ENCODE assay signal across 8 mouse cellular contexts in the genomic region with DNA sequence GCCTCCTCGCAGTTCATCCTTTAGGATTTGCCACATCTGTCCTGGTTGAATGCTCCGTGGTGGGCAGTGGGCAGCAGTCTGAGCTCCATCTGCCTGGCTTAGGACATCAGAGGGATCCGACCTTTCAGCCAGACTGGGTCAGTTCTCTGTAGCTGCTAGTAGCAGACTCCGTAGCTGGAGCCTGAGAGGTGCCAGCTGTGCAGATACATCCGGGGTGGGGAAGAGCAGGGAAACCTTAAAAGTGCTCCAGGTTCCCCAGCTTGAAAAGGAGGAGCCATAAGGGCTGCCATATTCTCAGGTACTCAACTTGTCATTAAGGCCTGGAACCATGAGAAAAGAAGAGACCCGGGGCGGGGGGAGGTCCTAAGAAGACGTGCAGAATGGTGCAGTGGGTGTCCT. TPM values are rescaled to one million over a fixed set of nuclear protein-coding genes. Genes with fewer than 3 reads are reported as not detected.
A peak's percentile ranks its signal among the peaks of the same experiment; 100 is the strongest.
DNase-seq lines count a peak whose midpoint lies in the region; ATAC-seq and TF ChIP-seq lines count a peak whose summit lies in the region.

No protein-coding gene starts in this region.

- peak overlapping the region; percentile 73 for H3K4me2 ChIP-seq in hindbrain, embryonic 12.5 days (replicated peaks)

- H3K9ac ChIP-seq in heart, adult 2 months (ENCODE audit: low read depth, low read length), result no peak overlapping the region
- 0 out of 2 replicates have a peak overlapping the region, but pooled peaks have one; percentile 54 for H3K9ac ChIP-seq in hindbrain, embryonic 12.5 days

- TF ChIP-seq EP300 in heart, adult 2 months (IDR thresholded peaks at IDR 0.05; ENCODE audit: insufficient read depth, low read depth, low read length), result no peak

- no peak for TF ChIP-seq CTCF in heart, adult 2 months (IDR thresholded peaks at IDR 0.05)
- TF ChIP-seq CTCF in E14TG2a.4 (conservative IDR thresholded peaks at IDR 0.05; ENCODE audit: low read length), result no peak

- no peaks in the 10 kb centered on the region for H3K36me3 ChIP-seq in heart, adult 2 months (ENCODE audit: control insufficient read depth, insufficient read depth, low read length)
- peaks cover 6% of the 10 kb centered on the region for H3K36me3 ChIP-seq in E14TG2a.4 (ENCODE audit: insufficient read depth, low read length)
- peaks cover 16% of the 10 kb centered on the region; the same call in 1 of the 2 replicates for H3K36me3 ChIP-seq in hindbrain, embryonic 12.5 days

- H3K27ac ChIP-seq in heart, adult 2 months, result no peak overlapping the region
- H3K27ac ChIP-seq in hindbrain, embryonic 12.5 days, result no peak overlapping the region

- 0 out of 2 replicates have a peak, but pooled peaks have one; percentile 2 for ATAC-seq in hindbrain, embryonic 12.5 days (ENCODE audit: low FRiP score)
- ATAC-seq in megakaryocyte, adult 5-6 weeks (ENCODE audit: poor library complexity, severe bottlenecking), result peak; percentile 5; the same call in 1 of the 2 replicates
- ATAC-seq in frontal cortex, adult (ENCODE audit: low TSS enrichment), result no peak

- intact Hi-C loops in heart, adult 2 months (cut with DNase I), result loop anchor here (5.0 kb wide), 1 partner anchor 116 kb away; no protein-coding TSS in a partner anchor
- intact Hi-C loops in left cerebral cortex, postnatal 4 days (cut with DNase I), result no loop called here

- no peaks in the 10 kb centered on the region for H3K79me2 ChIP-seq in heart, adult 2 months (replicated peaks; ENCODE audit: control insufficient read depth, insufficient read depth, low read length)

- no peak for DNase-seq in heart, adult 2 months
- no peak for DNase-seq in heart, postnatal 4 days
- no peak for DNase-seq in right cerebral cortex, postnatal 10 days (ENCODE audit: low spot score in 2 of 2)
- no peak for DNase-seq in left cerebral cortex, postnatal 4 days

- 38% methylated on average over 8 of the region's 8 CpGs for WGBS in heart, adult 2 months
- 28% methylated on average over 8 of the region's 8 CpGs for WGBS in hindbrain, embryonic 12.5 days

- TF ChIP-seq POLR2A in heart, adult 2 months (IDR thresholded peaks at IDR 0.05; ENCODE audit: insufficient read depth, low read depth, low read length), result no peak

- H3K9me3 ChIP-seq in E14TG2a.4 (ENCODE audit: low read length), result peaks cover 15% of the 10 kb centered on the region; the same call in 1 of the 2 replicates
- H3K9me3 ChIP-seq in hindbrain, embryonic 12.5 days (replicated peaks), result peaks cover 16% of the 10 kb centered on the region; the same call in 1 of the 2 replicates

- H3K4me3 ChIP-seq in heart, adult 2 months, result peak overlapping the region; percentile 45; the same call in 1 of the 2 replicates
- H3K4me3 ChIP-seq in E14TG2a.4 (replicated peaks; ENCODE audit: low read length), result peak overlapping the region; percentile 85
- peak overlapping the region; percentile 36 for H3K4me3 ChIP-seq in hindbrain, embryonic 12.5 days

- no peaks in the 10 kb centered on the region for H3K4me1 ChIP-seq in heart, adult 2 months (ENCODE audit: control insufficient read depth, insufficient read depth, low read length)
- peaks cover 38% of the 10 kb centered on the region for H3K4me1 ChIP-seq in E14TG2a.4 (replicated peaks; ENCODE audit: low read depth, low read length)
- H3K4me1 ChIP-seq in hindbrain, embryonic 12.5 days, result peaks cover 11% of the 10 kb centered on the region

- no peaks in the 10 kb centered on the region for H3K27me3 ChIP-seq in heart, adult 2 months (ENCODE audit: control insufficient read depth, insufficient read depth, low read length)
- H3K27me3 ChIP-seq in E14TG2a.4 (ENCODE audit: insufficient read depth, low read length), result peaks cover 70% of the 10 kb centered on the region
- peaks cover 28% of the 10 kb centered on the region for H3K27me3 ChIP-seq in hindbrain, embryonic 12.5 days

RNA-seq across cellular contexts. Expression of a gene that starts 0.4 kb away (rescaled TPM):
- under 1 TPM in 1 of 2 experiments, not detected in 1; 0.09 TPM for total RNA-seq in heart, adult 2 months (2021)
- polyA plus RNA-seq in heart, adult 2 months (2012; rRNA removed), result 0.29 TPM in 2 replicates
- total RNA-seq in heart, postnatal 4 days (2021), result 1 to 10 TPM; 1.1 to 1.4 TPM
- 0.49 and 0.90 TPM in 2 replicates for polyA plus RNA-seq in hindbrain, embryonic 12.5 days (2016; fragmentation: Nextera tagmentation; extraction: Ambion mirVana)
- 0.07 TPM in 1 of 2 replicates, not detected in the other for total RNA-seq in megakaryocyte, adult 5-6 weeks (2015)
- not detected in 2 replicates for total RNA-seq in megakaryocyte, adult 5-6 weeks (2017)
- total RNA-seq in left cerebral cortex, postnatal 4 days (2021), result under 1 TPM; 0.22 to 0.32 TPM

RNA-seq across cellular contexts. Expression of a gene that starts 15.0 kb away (rescaled TPM):
- 10 to 100 TPM; 34.7 to 46.0 TPM for total RNA-seq in heart, adult 2 months (2021)
- 59.8 and 72.0 TPM in 2 replicates for polyA plus RNA-seq in heart, adult 2 months (2012; rRNA removed)
- 10 to 100 TPM; 51.2 to 55.4 TPM for total RNA-seq in heart, postnatal 4 days (2021)
- polyA plus RNA-seq in hindbrain, embryonic 12.5 days (2016; fragmentation: Nextera tagmentation; extraction: Ambion mirVana), result 0.41 and 0.59 TPM in 2 replicates
- not detected in 2 replicates for total RNA-seq in megakaryocyte, adult 5-6 weeks (2015)
- 0.11 TPM in 1 of 2 replicates, not detected in the other for total RNA-seq in megakaryocyte, adult 5-6 weeks (2017)
- total RNA-seq in left cerebral cortex, postnatal 4 days (2021), result not detected

RNA-seq across cellular contexts. Expression of a gene that starts 32.8 kb away (rescaled TPM):
- total RNA-seq in heart, adult 2 months (2021), result 10 to 100 TPM; 47.3 to 49.0 TPM
- 36.6 and 43.6 TPM in 2 replicates for polyA plus RNA-seq in heart, adult 2 months (2012; rRNA removed)
- total RNA-seq in heart, postnatal 4 days (2021), result 10 to 100 TPM; 58.2 to 59.1 TPM
- polyA plus RNA-seq in hindbrain, embryonic 12.5 days (2016; fragmentation: Nextera tagmentation; extraction: Ambion mirVana), result 147 and 148 TPM in 2 replicates
- 67.5 and 71.0 TPM in 2 replicates for total RNA-seq in megakaryocyte, adult 5-6 weeks (2015)
- total RNA-seq in megakaryocyte, adult 5-6 weeks (2017), result 90.9 and 102 TPM in 2 replicates
- 10 to 100 TPM; 84.7 to 89.3 TPM for total RNA-seq in left cerebral cortex, postnatal 4 days (2021)

RNA-seq across cellular contexts. Expression of a gene that starts 43.9 kb away (rescaled TPM):
- not detected for total RNA-seq in heart, adult 2 months (2021)
- polyA plus RNA-seq in heart, adult 2 months (2012; rRNA removed), result 0.06 TPM in 2 replicates
- under 1 TPM; 0.14 to 0.18 TPM for total RNA-seq in heart, postnatal 4 days (2021)
- 0.17 and 0.18 TPM in 2 replicates for polyA plus RNA-seq in hindbrain, embryonic 12.5 days (2016; fragmentation: Nextera tagmentation; extraction: Ambion mirVana)
- total RNA-seq in megakaryocyte, adult 5-6 weeks (2015), result not detected in 2 replicates
- total RNA-seq in megakaryocyte, adult 5-6 weeks (2017), result not detected in 2 replicates
- under 1 TPM in 1 of 2 experiments, not detected in 1; 0.14 TPM for total RNA-seq in left cerebral cortex, postnatal 4 days (2021)

RNA-seq across cellular contexts. Expression of a gene that starts 48.0 kb away (rescaled TPM):
- 10 to 100 TPM; 17.4 to 18.2 TPM for total RNA-seq in heart, adult 2 months (2021)
- polyA plus RNA-seq in heart, adult 2 months (2012; rRNA removed), result 23.6 and 25.8 TPM in 2 replicates
- total RNA-seq in heart, postnatal 4 days (2021), result 10 to 100 TPM; 29.6 to 30.6 TPM
- polyA plus RNA-seq in hindbrain, embryonic 12.5 days (2016; fragmentation: Nextera tagmentation; extraction: Ambion mirVana), result 274 and 304 TPM in 2 replicates
- total RNA-seq in megakaryocyte, adult 5-6 weeks (2015), result 31.4 and 37.5 TPM in 2 replicates
- total RNA-seq in megakaryocyte, adult 5-6 weeks (2017), result 29.1 and 30.8 TPM in 2 replicates
- total RNA-seq in left cerebral cortex, postnatal 4 days (2021), result 10 to 100 TPM; 61.6 to 65.6 TPM

Comparison
In these comparisons a context has a peak if more than half of its experiments do, and no peak if none do; other contexts are left out.
1. RNA of a gene that starts 15.0 kb away (total RNA-seq): 51.2 to 55.4 TPM in heart, postnatal 4 days and 34.7 to 46.0 TPM in heart, adult 2 months; 0.11 TPM in megakaryocyte, adult 5-6 weeks and not detected in left cerebral cortex, postnatal 4 days; every median in the first group is over 10 times any median in the second.
2. Peak in every context shown above with its lines, with median percentiles within 50 percentile points of each other: H3K4me3 ChIP-seq.